Mouse (Mus musculus) frontal cortex, adult (tissue): ENCODE results near the gene Spata33.
"Not testable (repeated sequence)": the region's sequence is repeated elsewhere in the genome, so short reads cannot be mapped to it uniquely, and the experiment has no call there.

ENCODE experiments used
- ATAC-seq: cut with Nextera tagmentation; 2 replicates; pipeline ENCODE4 v1.9.2; 2017; ENCODE audit warnings: mild to moderate bottlenecking, moderate library complexity, mixed read lengths; ENCODE audit not compliant: low TSS enrichment

The Spata33 gene

GRCm38 (mm10) chr8:123212321-123213117, at the start of gene Spata33, which contains the start of gene Chmp1a:
Gene Spata33, plus strand, starts transcription at chr8:123212832.
Gene Chmp1a, minus strand, starts transcription at chr8:123212763.
- peak; percentile 95 for ATAC-seq

GRCm38 (mm10) chr8:123181391-123181790, 31.2 kb upstream of the Spata33 start:
- ATAC-seq, result no peak

GRCm38 (mm10) chr8:123185566-123186409, 26.8 kb upstream of the Spata33 start, which contains the start of gene Dpep1:
Gene Dpep1, plus strand, starts transcription at chr8:123186242.
- no peak for ATAC-seq

GRCm38 (mm10) chr8:123188006-123188405, 24.6 kb upstream of the Spata33 start:
- no peak for ATAC-seq

GRCm38 (mm10) chr8:123188841-123189240, 23.8 kb upstream of the Spata33 start:
- ATAC-seq, result no peak

GRCm38 (mm10) chr8:123190678-123191077, 22.0 kb upstream of the Spata33 start:
- peak; percentile 99 for ATAC-seq

- no peak for ATAC-seq
Measured at GRCm38 (mm10) chr8:123191908-123192307, 20.7 kb upstream of the Spata33 start.

- no peak for ATAC-seq
Measured at GRCm38 (mm10) chr8:123193771-123194170, 18.9 kb upstream of the Spata33 start.

GRCm38 (mm10) chr8:123197016-123197415, 15.6 kb upstream of the Spata33 start:
- ATAC-seq, result not testable (repeated sequence)

- no peak for ATAC-seq
Measured at GRCm38 (mm10) chr8:123199864-123200263, 12.8 kb upstream of the Spata33 start.

- ATAC-seq, result peak; percentile 28; the same call in 1 of the 2 replicates
Measured at GRCm38 (mm10) chr8:123202288-123202687, 10.3 kb upstream of the Spata33 start.

- no peak; the same call in 1 of the 2 replicates for ATAC-seq
Measured at GRCm38 (mm10) chr8:123203571-123203970, 9.1 kb upstream of the Spata33 start.

GRCm38 (mm10) chr8:123211876-123212275, 756 bp upstream of the Spata33 start:
- no peak for ATAC-seq

GRCm38 (mm10) chr8:123213118-123213772, 613 bp downstream of the Spata33 start:
- no peak for ATAC-seq

- ATAC-seq, result no peak
Measured at GRCm38 (mm10) chr8:123215430-123215829, 2.8 kb downstream of the Spata33 start.

- ATAC-seq, result no peak
Measured at GRCm38 (mm10) chr8:123220917-123221316, 8.3 kb downstream of the Spata33 start.

GRCm38 (mm10) chr8:123224278-123225266, 11.9 kb downstream of the Spata33 start, which contains the start of gene Cdk10:
Gene Cdk10, plus strand, starts transcription at chr8:123224842.
- peak; percentile 85 for ATAC-seq

- ATAC-seq, result peak; percentile 48; the same call in 1 of the 2 replicates
Measured at GRCm38 (mm10) chr8:123228416-123228815, 15.8 kb downstream of the Spata33 start.

GRCm38 (mm10) chr8:123230326-123230725, 17.7 kb downstream of the Spata33 start:
- not testable (repeated sequence) for ATAC-seq

- ATAC-seq, result no peak
Measured at GRCm38 (mm10) chr8:123231742-123232141, 19.1 kb downstream of the Spata33 start.
